ENCODE assay signal across 16 mouse cellular contexts in genomic region chr16:33446830-33447229, GRCm38 (mm10).
DNase-seq lines count a peak whose midpoint lies in the region; ATAC-seq and TF ChIP-seq lines count a peak whose summit lies in the region.
"Had no signal": no experiment of that assay in that cellular context is flagged by ENCODE, and none has a peak within 500 bp of the region (broad histone marks: within the 10 kb centered on the region; RNA-seq: fewer than 3 reads in every experiment).

No protein-coding gene starts in this region.

- WGBS in kidney, embryonic 16.5 days = 37% methylated on average over 5 of the region's 5 CpGs
- 46% methylated on average over 5 of the region's 5 CpGs for WGBS in cerebellum, adult 2 months
- 32% methylated on average over 5 of the region's 5 CpGs for whole genome bisulfite sequencing in kidney, embryonic 14.5 days

- no peak overlapping the region for H3K4me3 ChIP-seq in kidney, embryonic 16.5 days (ENCODE audit: low read length)
- H3K4me3 ChIP-seq in cerebellum, adult 2 months (replicated peaks; ENCODE audit: insufficient read depth, low read depth, low read length) = no peak overlapping the region
- no peak overlapping the region for H3K4me3 ChIP-seq in kidney, embryonic 14.5 days (ENCODE audit: low read length)
- H3K4me3 ChIP-seq: heart, embryonic 12.5 days; kidney, embryonic 15.5 days had no signal

- no peak for TF ChIP-seq CTCF in cerebellum, adult 2 months (IDR thresholded peaks at IDR 0.05; ENCODE audit: borderline replicate concordance, insufficient read depth, low read depth, low read length)

- no peak overlapping the region for H3K9ac ChIP-seq in kidney, embryonic 16.5 days (replicated peaks; ENCODE audit: low read length)
- no peak overlapping the region for H3K9ac ChIP-seq in kidney, embryonic 14.5 days (ENCODE audit: low read depth, low read length)
- H3K9ac ChIP-seq: heart, embryonic 12.5 days; kidney, embryonic 15.5 days had no signal

- no peak overlapping the region for H3K4me2 ChIP-seq in kidney, embryonic 16.5 days (replicated peaks; ENCODE audit: low read depth, low read length)
- no peak overlapping the region for H3K4me2 ChIP-seq in kidney, embryonic 14.5 days (replicated peaks; ENCODE audit: low read depth, low read length)
- H3K4me2 ChIP-seq: heart, embryonic 12.5 days; kidney, embryonic 15.5 days; liver, embryonic 11.5 days had no signal

- no peak overlapping the region for H3K27ac ChIP-seq in kidney, embryonic 16.5 days (ENCODE audit: low read length)
- H3K27ac ChIP-seq in cerebellum, adult 2 months (ENCODE audit: insufficient read depth, low read length) = peak overlapping the region; percentile 64
- no peak overlapping the region for H3K27ac ChIP-seq in kidney, embryonic 14.5 days (ENCODE audit: low read depth, low read length)
- H3K27ac ChIP-seq: kidney, embryonic 15.5 days had no signal

- ATAC-seq in kidney, embryonic 16.5 days (ENCODE audit: low FRiP score, low TSS enrichment) = peak; percentile 35; the same call in 1 of the 2 replicates
- ATAC-seq in kidney, embryonic 14.5 days (ENCODE audit: low FRiP score, low TSS enrichment) = no peak
- ATAC-seq: forebrain, embryonic 14.5 days had no signal

- no peak for TF ChIP-seq POLR2A in cerebellum, adult 2 months (IDR thresholded peaks at IDR 0.05; ENCODE audit: borderline replicate concordance, insufficient read depth, low read length)

- peaks cover 12% of the 10 kb centered on the region for H3K4me1 ChIP-seq in kidney, embryonic 16.5 days (ENCODE audit: insufficient read depth, low read length)
- peaks cover 9% of the 10 kb centered on the region for H3K4me1 ChIP-seq in cerebellum, adult 2 months (ENCODE audit: control insufficient read depth, insufficient read depth, low read length)
- H3K4me1 ChIP-seq in kidney, embryonic 14.5 days (ENCODE audit: control insufficient read depth, insufficient read depth, low read length) = no peaks in the 10 kb centered on the region

- no peak for DNase-seq in kidney, postnatal 4 days
- DNase-seq in cerebellum, adult 2 months = peak; percentile 32 to 72
- peak; percentile 41 for DNase-seq in cerebellum, adult 9-11 months
- DNase-seq in mesoderm, embryonic 11.5 days (ENCODE audit: low read depth, low spot score) = peak; percentile 41
- DNase-seq in frontal cortex, postnatal 14 days (ENCODE audit: low spot score in 2 of 2) = no peak
- no peak for DNase-seq in kidney, postnatal 14 days
- DNase-seq: gastrocnemius, postnatal 25 days; heart, postnatal 4 days; lung, postnatal 14 days; thymus, postnatal 36 days had no signal

- H3K36me3 ChIP-seq in kidney, embryonic 16.5 days (ENCODE audit: insufficient read depth, low read length) = no peaks in the 10 kb centered on the region
- H3K36me3 ChIP-seq in kidney, embryonic 14.5 days (ENCODE audit: control insufficient read depth, insufficient read depth, low read length) = no peaks in the 10 kb centered on the region
- H3K36me3 ChIP-seq: heart, embryonic 12.5 days had no signal

- H3K9me3 ChIP-seq in kidney, embryonic 16.5 days (ENCODE audit: low read length) = no peaks in the 10 kb centered on the region
- H3K9me3 ChIP-seq in kidney, embryonic 14.5 days (ENCODE audit: control insufficient read depth, low read length) = no peaks in the 10 kb centered on the region
- H3K9me3 ChIP-seq: heart, embryonic 12.5 days; kidney, embryonic 15.5 days had no signal

- H3K27me3 ChIP-seq in kidney, embryonic 16.5 days (ENCODE audit: insufficient read depth, low read length) = no peaks in the 10 kb centered on the region
- H3K27me3 ChIP-seq in cerebellum, adult 2 months (ENCODE audit: control insufficient read depth, insufficient read depth, low read length) = no peaks in the 10 kb centered on the region
- no peaks in the 10 kb centered on the region for H3K27me3 ChIP-seq in kidney, embryonic 14.5 days (ENCODE audit: control insufficient read depth, insufficient read depth, low read length)
- H3K27me3 ChIP-seq: heart, embryonic 12.5 days; kidney, embryonic 15.5 days had no signal

Comparison
In these comparisons a context has a peak if more than half of its experiments do, and no peak if none do; other contexts are left out.
1. DNase-seq: peak in cerebellum, adult 2 months (2 of 2), cerebellum, adult 9-11 months (single experiment) and mesoderm, embryonic 11.5 days (single experiment); none in kidney, postnatal 4 days (0 of 2), frontal cortex, postnatal 14 days (0 of 2) and kidney, postnatal 14 days (single experiment).